Mouse (Mus musculus) adrenal gland, adult 2 months (tissue): ENCODE results near the gene Dph2. TPM values are rescaled to one million over a fixed set of nuclear protein-coding genes. Genes with fewer than 3 reads are reported as not detected.
A peak's percentile ranks its signal among the peaks of the same experiment; 100 is the strongest.

Source experiments
- DNase-seq: peaks from one replicate; pipeline ENCODE4 v3.0.0; 2021
- polyA plus RNA-seq: library from polyadenylated mRNA; depleted of rRNA; stranded (reverse); fragments of >200 nt; gene quantifications from 2 replicates; pipeline ENCODE4 v1.2.3, GENCODE M21; 2012
- total RNA-seq, 2 experiments: library from RNA; stranded (reverse); gene quantifications; 2 replicates each; pipeline ENCODE4 v1.2.3; 2021

Dph2 gene
- total and polyA plus RNA-seq, 3 experiments, result 9.5 to 18.9 (median 9.7) TPM

- no peak for DNase-seq
Observed at GRCm38 (mm10) chr4:117912131-117912561, 20.3 kb upstream of the Dph2 start.

- DNase-seq, result no peak
Observed at GRCm38 (mm10) chr4:117908834-117909453, 17.1 kb upstream of the Dph2 start.

GRCm38 (mm10) chr4:117906196-117906595 lies 14.4 kb upstream of the Dph2 start:
- DNase-seq, result no peak

- no peak for DNase-seq
Observed at GRCm38 (mm10) chr4:117904761-117905160, 12.9 kb upstream of the Dph2 start.

- no peak for DNase-seq
Observed at GRCm38 (mm10) chr4:117904094-117904493, 12.3 kb upstream of the Dph2 start.

- no peak for DNase-seq
Observed at GRCm38 (mm10) chr4:117898111-117898510, 6.3 kb upstream of the Dph2 start.

DNA sequence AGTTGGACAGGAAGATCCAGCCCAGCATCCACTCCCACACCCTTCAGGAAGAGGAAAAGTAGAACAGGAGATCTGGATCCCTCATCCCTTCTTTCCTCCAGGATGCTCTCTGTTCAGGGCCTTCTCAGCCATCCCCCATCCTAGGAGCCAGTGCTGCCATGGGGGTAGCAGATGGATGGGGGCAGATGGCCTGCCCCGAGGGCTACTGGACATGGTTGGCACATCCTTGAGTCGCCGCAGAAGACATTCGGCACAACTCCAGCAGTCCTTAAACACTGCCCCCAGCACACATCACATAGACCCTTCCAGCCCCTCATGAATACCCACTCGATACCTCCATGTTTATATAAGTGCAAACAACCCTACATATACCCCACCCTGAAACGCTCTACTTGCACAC lies 4.2 kb upstream of the Dph2 start:
- DNase-seq, result no peak

DNA sequence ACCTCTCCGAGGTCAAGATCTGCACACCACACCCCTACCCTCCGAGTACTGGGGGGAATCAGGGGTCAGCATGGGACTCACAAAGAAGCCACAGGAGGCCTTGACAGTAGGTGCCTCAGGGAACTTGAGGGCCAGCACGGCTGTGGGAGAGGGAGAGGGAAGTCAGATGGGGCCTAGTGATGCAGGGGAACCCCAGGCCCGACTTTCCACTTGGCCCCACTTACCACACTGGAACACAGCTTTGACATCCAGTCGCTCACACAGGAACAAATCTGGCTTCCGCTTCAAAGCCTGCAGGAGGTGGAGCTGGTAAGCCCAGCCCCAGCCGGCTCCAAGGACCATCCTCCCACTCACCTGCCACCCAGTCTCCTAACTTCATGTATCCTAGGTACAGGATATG lies 3.5 kb upstream of the Dph2 start:
- no peak for DNase-seq

GRCm38 (mm10) chr4:117894601-117895000 lies 2.8 kb upstream of the Dph2 start:
- no peak for DNase-seq

DNA sequence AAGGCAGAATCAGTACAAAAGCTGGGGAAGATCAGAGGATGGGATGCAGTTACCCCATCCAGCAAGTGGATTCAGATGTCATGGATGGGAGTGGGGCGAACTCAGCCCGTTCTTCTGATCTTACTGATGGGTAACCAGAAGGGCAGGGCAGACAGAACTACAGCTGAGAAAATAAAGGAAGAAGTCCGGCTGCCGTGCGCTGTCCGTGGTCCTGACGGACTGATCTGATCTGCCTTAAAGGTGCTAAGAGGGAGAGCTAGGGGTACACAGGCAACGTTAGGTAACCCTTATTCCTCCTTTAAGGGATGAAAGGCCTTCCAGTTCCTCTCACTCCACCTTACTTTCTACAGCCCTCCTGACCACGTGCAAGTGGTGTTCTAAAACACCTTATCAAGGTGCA lies 1.5 kb upstream of the Dph2 start:
- peak; percentile 61 for DNase-seq

DNA sequence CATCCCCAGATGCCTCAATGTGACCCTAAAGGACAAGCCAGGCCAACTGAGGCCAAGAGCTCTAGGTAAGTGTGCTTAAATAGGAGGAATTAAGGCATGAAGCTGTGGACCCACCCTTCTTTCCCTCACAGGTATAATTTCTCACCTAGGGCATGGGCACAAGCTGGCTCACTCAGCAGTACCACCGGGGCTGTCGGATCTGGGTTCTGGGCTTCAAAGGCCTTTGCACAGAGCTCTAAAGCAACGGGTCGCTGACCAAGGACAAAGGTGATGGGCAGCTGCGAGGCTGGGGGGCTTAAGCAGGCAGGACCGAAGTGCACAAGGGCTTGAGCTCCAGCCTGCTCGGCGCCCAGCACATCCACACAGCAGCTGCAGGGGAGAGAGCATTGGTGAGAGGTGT lies 1.1 kb downstream of the Dph2 start:
- no peak for DNase-seq

DNA sequence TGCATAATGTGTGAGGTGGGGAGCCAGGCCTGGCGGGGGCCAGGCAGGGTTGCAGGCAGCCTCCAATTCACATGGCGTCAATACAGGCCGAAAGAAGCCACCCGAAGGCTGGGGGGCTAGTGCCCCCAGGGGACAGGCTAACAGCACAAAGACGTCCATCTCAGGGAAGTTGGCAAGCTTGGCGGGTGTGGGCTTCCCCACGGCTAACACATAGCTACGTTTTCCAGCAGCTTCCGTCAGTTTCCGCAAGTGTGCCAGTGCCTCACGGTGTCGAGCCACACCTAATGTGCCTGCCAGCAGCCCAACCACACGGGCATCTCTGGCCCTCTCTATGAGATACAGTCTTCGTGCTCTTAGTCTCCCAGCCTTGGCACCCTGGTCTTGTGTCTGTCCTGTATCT lies 1.8 kb downstream of the Dph2 start:
- DNase-seq, result no peak

GRCm38 (mm10) chr4:117889471-117889870 lies 2.4 kb downstream of the Dph2 start:
- DNase-seq, result no peak

GRCm38 (mm10) chr4:117887920-117888319 lies 3.9 kb downstream of the Dph2 start:
- DNase-seq, result no peak

DNA sequence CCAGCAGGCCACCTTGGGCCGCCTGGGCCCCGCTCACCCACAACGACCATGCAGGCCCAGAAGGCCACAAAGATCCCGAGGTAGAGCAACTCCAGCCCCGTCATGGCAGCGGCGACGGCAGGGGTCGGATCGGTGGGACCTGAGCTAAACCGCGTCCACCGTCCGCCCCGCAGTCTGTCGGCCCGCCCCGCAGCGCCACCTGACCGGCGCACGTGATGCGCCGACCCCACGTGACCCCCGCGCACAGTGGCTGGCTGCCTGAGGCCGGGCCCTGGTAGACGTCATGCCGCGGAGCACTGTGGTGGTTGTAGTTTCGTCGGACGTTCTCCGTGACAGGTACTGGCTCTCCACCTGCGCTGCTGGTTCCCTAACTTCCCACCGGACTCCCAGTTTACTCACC lies 4.7 kb downstream of the Dph2 start, which contains the start of gene Atp6v0b:
Gene Atp6v0b, minus strand, starts transcription at position 201 of the 400 bp plus-strand sequence.
- DNase-seq, result peak; percentile 96

DNA sequence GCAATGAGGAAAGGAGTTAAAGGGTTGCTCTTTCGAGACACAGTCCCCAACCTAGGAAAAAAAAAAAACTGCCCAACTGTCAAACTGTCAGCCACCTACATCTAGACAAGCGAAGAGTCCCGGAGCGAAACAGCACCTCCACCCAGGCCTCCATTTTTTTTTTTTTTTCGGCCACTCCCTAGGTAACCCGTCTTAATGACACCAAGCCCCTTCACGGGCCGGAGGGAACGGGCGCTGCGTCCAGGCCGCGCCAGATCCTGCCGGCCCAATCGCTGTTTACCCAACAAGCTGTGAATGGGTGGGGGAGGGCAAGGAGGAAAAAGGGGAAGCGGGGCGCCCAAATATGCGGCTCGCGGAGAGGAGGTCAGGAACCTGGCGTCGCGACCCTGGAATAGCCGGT lies 5.2 kb downstream of the Dph2 start:
- no peak for DNase-seq

DNA sequence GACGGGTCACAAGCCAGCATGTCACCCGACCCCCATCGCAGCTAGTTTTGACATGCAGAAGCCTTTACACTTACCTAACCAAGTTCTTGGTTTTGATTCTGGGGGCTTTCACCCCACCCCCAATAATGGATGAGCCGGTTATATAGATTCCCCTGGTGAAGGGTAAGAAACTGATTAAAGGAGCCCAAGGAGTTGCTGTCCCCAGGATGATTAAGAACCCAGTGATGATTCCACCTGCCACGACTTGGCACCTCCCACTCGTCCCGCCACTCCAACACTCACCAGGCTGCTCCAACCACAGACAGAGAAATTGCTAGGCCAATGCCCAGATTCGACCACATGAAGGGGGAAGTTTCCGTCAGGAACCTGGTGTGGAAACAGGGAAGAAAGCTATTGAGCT lies 5.8 kb downstream of the Dph2 start:
- DNase-seq, result no peak

GRCm38 (mm10) chr4:117885093-117885492 lies 6.7 kb downstream of the Dph2 start:
- no peak for DNase-seq

DNA sequence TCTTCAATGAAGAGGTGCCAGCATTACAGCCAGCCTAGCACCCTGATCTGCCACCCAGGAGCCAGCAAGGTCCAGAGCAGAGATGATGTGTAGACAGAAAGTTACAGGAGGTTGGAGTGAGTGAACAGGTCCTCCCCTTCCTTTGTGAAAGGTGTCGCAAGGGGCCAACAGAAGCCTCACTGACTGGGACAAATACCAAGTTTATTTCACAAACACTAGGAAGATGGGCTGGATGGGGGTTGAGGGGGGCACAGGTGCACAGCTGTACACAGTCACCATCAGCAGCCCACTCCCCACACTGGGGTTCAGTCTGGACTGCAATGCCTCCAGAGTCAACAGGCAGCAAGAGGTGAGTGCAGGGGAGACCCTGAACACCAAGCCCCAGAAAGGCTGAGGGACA lies 7.7 kb downstream of the Dph2 start:
- no peak for DNase-seq

DNA sequence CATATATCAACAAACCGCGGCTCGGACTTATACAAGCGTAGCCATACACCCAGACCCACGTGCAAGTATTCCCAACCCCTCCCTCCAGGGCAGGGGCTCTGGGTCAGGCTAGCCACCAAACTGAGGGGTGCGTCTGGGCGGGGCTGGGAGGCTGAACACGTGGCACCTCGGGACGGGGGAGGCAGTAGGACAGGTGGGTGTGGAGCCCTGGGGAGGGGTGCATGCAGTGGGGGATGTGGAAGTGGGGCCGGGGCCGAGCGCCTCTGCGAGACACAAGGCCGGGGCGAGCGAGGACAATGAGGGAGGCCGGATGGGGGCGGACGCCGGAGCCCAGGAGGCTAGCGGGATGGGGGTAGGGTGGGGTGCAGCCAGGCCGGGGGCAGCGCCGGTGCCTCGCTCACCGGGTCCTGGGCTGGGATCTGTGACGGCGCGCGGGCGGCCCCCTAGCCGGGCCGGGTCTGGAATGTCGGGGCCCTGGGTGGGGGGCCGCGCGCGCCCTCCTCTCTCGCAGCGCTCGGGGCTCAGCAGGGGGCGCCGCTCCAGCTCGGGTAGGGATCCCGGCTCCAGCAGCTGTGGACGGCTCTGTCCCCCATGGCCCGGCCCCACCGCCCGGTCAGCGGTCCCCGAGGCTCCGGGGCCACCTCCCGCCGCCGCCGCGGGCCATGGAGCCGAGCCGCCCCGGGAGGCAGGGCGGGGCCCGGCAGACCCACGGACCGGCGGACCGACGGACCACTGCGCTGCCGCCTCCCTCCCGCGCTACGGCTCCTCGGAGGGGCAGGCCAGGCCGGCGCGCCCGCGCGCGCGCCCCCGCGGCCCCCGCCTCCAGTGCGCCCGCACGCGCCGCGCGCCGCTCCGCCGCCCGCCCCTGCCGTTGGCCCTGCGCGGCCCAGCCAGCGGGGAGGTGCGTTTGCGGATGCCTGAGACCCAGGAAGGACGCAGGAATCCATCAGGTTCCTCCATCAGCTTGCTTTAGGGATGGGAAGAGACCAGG lies 8.8 kb downstream of the Dph2 start, which contains the start of gene B4galt2:
Gene B4galt2, minus strand, starts transcription at position 787 of the 991 bp plus-strand sequence.
- peak; percentile 79 for DNase-seq

DNA sequence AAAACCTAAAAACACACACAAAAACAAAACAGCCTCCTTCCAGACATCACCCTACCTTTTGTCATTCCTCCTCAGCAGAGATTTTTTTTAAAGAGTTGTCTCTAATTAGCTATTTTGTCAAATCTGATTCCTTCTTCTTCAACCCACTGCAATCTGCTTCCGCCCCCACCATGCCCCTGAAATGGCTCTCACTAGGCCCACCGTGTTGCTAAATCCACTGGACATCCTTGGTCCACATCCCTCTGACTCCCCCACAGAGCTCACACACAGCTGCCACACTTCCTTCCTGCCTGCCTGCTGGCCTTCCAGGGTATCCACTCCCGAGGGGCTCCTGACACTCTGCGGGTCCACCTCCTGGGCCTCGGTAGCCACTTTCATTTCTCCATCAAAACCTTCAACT lies 13.1 kb downstream of the Dph2 start:
- DNase-seq, result no peak

DNA sequence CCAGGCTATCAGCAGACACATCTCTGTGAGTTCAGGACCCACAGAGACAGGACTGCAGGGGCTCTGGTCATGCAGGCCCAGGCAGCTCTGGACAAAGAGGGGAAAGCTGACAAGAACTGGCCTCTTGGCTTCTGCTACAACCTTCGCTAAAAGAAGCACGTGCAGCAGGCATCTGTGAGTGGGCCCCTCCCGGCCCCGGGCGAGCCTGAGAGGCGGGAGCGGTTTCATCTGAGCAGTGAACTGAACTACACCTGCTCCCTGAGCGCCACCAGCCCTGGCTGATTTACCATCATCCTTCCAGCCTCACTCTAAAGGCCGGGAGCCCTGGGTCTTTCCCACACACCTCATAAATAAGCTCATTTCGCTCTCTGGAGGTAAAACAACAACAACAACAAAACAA lies 13.5 kb downstream of the Dph2 start:
- DNase-seq, result no peak

DNA sequence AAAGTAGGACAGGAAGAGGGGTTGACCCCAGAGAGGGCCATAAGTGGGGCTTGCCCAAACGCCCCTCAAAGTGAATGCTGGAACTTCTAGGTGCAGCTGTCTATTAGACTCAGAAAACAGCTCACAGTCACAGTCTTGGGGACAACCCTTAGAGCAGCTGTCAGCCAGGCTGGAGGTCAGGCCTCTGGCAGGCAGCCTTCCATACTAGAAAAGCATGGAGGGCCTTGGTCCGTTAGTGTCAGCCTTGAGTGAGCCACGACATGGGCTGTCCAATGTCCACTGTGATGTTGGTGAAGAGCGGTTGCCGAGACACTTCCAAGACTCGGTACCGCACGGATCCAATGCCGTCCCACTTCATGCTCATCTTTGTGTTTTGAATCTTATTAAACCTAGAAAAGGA lies 18.2 kb downstream of the Dph2 start:
- DNase-seq, result peak; percentile 41
